Mouse (Mus musculus) liver, embryonic 15.5 days (tissue): ENCODE results near the gene Trim65. TPM values are rescaled to one million over a fixed set of nuclear protein-coding genes. Genes with fewer than 3 reads are reported as not detected.
A peak's percentile ranks its signal among the peaks of the same experiment; 100 is the strongest.

Experiments used
- ATAC-seq: fragments of 200-750 bp; cut with Nextera tagmentation; 2 replicates; pipeline ENCODE4 v1.8.0; 2017; ENCODE audit warnings: moderate number of reproducible peaks, mild to moderate bottlenecking, moderate library complexity; ENCODE audit not compliant: insufficient read depth
- H3K27ac ChIP-seq: fragments of 300-500 bp; sonication (generic); replicated peaks from 2 replicates; pipeline ENCODE4 v1.5.1; 2015; ENCODE audit warnings: mild to moderate bottlenecking, inconsistent platforms
- H3K27me3 ChIP-seq: fragments of 300-500 bp; sonication (generic); 2 replicates; pipeline ENCODE4 v1.6.1; 2015; ENCODE audit warnings: mild to moderate bottlenecking, inconsistent platforms
- H3K36me3 ChIP-seq: fragments of 300-500 bp; sonication (generic); replicated peaks from 2 replicates; pipeline ENCODE4 v1.6.1; 2015; ENCODE audit warnings: moderate library complexity, mild to moderate bottlenecking, inconsistent platforms
- H3K4me1 ChIP-seq: fragments of 300-500 bp; sonication (generic); replicated peaks from 2 replicates; pipeline ENCODE4 v1.6.1; 2015; ENCODE audit warnings: inconsistent platforms
- H3K4me2 ChIP-seq: fragments of 300-500 bp; sonication (generic); 2 replicates; pipeline ENCODE4 v1.6.1; 2015; ENCODE audit warnings: moderate library complexity, mild to moderate bottlenecking, inconsistent platforms
- H3K4me3 ChIP-seq: fragments of 300-500 bp; sonication (generic); replicated peaks from 2 replicates; pipeline ENCODE4 v1.5.1; 2015; ENCODE audit warnings: mild to moderate bottlenecking, inconsistent platforms
- H3K9ac ChIP-seq: fragments of 300-500 bp; sonication (generic); 2 replicates; pipeline ENCODE4 v1.6.1; 2015; ENCODE audit warnings: moderate library complexity, mild to moderate bottlenecking, inconsistent platforms
- H3K9me3 ChIP-seq: fragments of 300-500 bp; sonication (generic); replicated peaks from 2 replicates; pipeline ENCODE4 v1.6.1; 2016; ENCODE audit warnings: inconsistent platforms
- WGBS: fragments of 180-500 bp; shearing (Covaris S2); methylation state at CpG from one replicate; pipeline ENCODE4 v1.1.7; 2015; ENCODE audit warnings: mixed read lengths; ENCODE audit not compliant: insufficient replicate concordance; 5-methylcytosine and 5-hydroxymethylcytosine counted together
- polyA plus RNA-seq: library from polyadenylated mRNA; unstranded; fragments of >200 nt; fragmentation: Nextera tagmentation; extraction: Ambion mirVana; gene quantifications from 2 replicates; pipeline ENCODE4 v1.2.1, GENCODE M21; 2015

The Trim65 gene
- polyA plus RNA-seq, 1 experiment from 2014 or later = 1.2 TPM

DNA sequence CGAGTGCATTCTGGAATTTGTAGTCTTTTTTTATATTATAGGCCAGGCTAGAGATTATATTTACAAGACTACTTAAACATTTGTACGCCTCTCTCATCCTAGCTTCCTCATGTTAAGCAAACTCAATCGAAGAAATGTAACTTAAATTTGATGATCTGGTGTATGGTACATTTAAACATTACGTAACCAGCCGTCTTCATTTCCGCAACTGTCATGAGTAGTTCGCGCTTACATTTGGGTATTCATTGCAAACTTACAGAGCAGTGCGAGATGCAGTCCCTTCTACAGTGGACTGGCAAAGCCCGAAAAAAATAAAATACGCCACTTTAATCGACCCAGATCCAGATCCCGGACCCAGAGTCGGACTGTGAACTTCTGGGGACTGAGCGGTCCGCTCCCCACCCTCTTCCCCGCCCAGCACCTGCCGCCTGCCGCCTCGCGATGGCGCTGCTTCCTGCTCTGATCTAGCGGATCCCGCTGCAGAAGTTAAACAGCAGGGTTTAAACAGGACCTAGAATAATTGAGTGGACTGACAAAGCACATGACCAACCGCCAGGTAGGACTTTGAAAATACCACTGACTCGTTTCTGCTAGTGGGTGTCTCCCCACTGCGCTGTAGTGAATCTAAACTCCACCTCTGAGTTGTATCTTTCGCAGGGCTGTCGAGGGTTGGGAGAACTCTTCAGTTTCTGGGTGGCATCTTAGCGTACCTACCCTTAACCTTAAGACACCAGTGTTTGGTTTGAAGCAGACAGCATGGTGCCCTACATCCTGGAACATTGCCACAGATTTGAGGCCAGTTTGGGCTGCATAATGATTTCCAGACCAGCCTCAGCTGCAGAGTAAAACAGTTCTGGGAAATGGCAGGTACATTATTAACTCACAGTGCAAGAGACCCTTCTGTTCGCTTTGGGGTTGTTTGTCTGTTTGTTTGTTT, 43.5 kb downstream of the Trim65 start:
- H3K27me3 ChIP-seq = no peaks in the 10 kb centered on the region
- peaks cover 53% of the 10 kb centered on the region for H3K4me1 ChIP-seq
- 3% methylated on average over 31 of the region's 31 CpGs for WGBS

DNA sequence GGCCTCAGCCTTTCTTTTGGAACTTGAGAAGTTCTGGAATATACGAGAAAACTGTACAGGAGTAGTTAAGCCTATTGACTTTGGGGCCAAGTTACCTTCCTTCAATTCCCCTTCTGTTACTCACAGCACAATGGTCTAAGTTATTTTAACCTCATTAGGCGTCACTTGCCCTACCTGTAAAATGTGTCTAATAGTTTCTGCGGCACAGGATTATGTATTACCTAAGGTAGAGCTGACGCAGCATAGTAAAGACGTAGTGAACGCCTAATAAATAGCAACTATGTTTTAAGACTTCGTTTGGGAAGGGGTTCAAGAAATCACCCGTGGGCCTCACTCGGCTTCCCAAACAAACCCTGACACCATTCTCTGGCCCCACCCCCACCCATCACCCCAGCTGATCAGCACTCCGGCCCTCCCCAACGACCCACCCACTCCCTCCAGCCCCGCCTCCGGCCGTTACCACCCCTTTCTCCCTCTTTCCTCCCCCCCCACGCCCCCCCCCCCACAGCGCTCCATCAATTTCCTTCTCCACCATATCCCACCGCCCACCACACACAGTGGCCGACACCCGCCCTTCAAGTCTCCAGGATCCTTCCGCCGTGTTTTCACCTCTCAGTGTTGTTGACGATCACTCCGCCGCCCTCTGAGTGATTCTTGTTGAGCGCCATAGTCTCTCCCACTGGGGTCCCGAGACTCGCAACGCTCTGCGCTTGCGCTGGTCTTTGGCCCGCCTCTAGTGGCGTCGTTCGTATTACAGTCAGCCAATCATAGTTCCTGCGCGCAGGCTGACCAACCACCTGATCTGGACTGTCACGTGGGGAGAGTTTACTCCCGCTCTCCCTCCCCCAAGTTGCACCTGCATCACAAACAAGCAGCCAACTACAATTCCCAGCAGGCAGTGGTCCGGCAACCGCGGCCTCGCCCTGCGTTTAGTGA, 44.4 kb downstream of the Trim65 start, which contains the start of gene Wbp2:
TSS of gene Wbp2 (minus strand) at position 738 of the 936 bp plus-strand sequence.
- H3K4me2 ChIP-seq = peak within 1 kb of the TSS; percentile 78
- H3K36me3 ChIP-seq = peaks cover 40% of the 10 kb centered on the region
- H3K27me3 ChIP-seq = no peaks in the 10 kb centered on the region
- peak within 1 kb of the TSS; percentile 65 for H3K9ac ChIP-seq
- WGBS = 5% methylated on average over 42 of the region's 43 CpGs
- peak within 1 kb of the TSS; percentile 88 for H3K27ac ChIP-seq
- ATAC-seq = peak; percentile 92
- H3K9me3 ChIP-seq = no peaks in the 10 kb centered on the region
- peak within 1 kb of the TSS; percentile 65 for H3K4me3 ChIP-seq
- H3K4me1 ChIP-seq = peaks cover 62% of the 10 kb centered on the region

More for the DNA sequence above, 43.5 kb downstream of the Trim65 start:
- Histone ChIP-seq H3K4me2 (peak overlapping the region; percentile 78), H3K36me3 (peaks cover 30% of the 10 kb centered on the region), H3K4me3 (peak overlapping the region; percentile 65), H3K9ac (peak overlapping the region; percentile 65), H3K27ac (peak overlapping the region; percentile 87), H3K9me3 (no peaks in the 10 kb centered on the region)
- peak; percentile 79 for ATAC-seq

DNA sequence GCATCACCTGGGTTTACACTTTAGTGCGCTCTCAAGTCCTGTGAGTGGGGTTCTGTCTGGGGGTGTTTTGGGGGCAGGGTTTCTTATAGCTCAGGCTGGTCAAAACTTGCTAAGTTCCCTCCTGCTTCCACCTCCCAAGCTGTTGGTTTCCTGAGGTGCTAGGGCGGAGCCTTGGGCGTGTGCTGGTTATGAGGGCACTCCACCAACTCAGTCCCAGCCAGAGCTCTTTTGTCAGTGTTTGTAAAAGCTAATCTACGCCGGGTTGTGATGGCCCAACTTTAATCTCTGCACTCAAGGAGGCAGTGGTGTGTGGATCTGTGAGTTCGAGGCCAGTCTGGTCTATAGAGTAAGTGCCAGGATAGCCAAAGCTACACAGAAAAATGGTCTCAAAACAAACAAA, 46.8 kb downstream of the Trim65 start:
- 39% methylated on average over 6 of the region's 6 CpGs for WGBS
- Histone ChIP-seq H3K27me3 (no peaks in the 10 kb centered on the region), H3K4me1 (peaks cover 85% of the 10 kb centered on the region), H3K27ac (peak overlapping the region; percentile 88), H3K36me3 (peaks cover 63% of the 10 kb centered on the region), H3K4me3 (peak overlapping the region; percentile 65; the same call in 1 of the 2 replicates), H3K9ac (0 out of 2 replicates have a peak overlapping the region, but pooled peaks have one; percentile 16), H3K9me3 (no peaks in the 10 kb centered on the region), H3K4me2 (peak overlapping the region; percentile 78)
- ATAC-seq = no peak

DNA sequence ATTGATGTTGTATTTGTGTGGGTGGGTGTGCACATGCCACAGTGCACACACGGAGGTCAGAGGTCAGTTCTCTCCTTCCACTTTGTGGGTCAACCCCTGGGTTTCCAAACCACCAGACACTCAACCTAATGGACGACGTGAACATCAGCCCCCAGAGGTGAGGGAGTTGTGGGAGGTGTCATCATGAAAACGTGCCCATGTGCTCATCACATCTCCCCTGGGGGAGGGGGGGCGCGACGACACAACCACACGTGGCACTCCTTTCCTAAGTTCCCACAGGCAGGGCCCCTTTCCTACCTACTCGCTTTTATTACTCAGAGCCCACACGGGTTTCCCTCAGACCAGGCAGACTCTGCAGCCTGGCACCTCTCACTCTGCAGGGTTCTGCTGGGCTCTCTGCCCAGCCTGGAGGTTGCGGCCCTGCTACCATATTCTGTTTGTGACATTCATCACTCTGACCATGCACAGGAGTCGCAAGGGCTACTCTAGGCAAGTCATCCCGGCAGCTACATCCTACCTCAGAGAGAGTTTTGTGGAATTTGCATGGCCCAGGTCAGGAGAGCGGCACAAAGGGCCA, 47.7 kb downstream of the Trim65 start:
- H3K9ac ChIP-seq = no peak overlapping the region
- 84% methylated on average over 14 of the region's 14 CpGs for WGBS
- H3K36me3 ChIP-seq = peaks cover 70% of the 10 kb centered on the region
- no peak for ATAC-seq
- H3K4me1 ChIP-seq = peaks cover 86% of the 10 kb centered on the region
- H3K27ac ChIP-seq = peak overlapping the region; percentile 88
- H3K27me3 ChIP-seq = no peaks in the 10 kb centered on the region
- H3K4me3 ChIP-seq = peak overlapping the region; percentile 65; the same call in 1 of the 2 replicates
- no peak overlapping the region for H3K4me2 ChIP-seq
- no peaks in the 10 kb centered on the region for H3K9me3 ChIP-seq

DNA sequence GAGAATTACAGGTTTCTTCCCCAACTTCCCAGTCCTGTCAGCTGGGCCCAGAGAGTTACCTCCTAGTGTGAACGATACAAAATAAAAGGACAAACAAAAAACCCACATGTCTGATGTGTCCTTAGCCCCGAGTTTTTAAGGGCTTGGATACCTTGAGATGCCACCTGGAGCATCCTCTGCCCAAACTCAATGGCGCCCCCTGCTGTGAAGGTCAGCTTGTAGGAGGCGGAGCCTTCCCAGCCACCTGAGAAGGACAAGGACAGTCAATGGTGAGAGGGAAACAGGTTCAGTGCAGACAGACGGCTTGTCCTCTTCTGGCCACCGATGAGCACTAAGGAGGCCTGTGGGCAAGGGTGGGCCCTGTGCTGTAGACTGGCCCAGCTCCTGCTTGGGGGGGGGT, 49.8 kb downstream of the Trim65 start:
- Histone ChIP-seq H3K36me3 (peaks cover 70% of the 10 kb centered on the region), H3K4me3 (no peak overlapping the region), H3K9me3 (no peaks in the 10 kb centered on the region), H3K9ac (no peak overlapping the region), H3K4me2 (no peak overlapping the region), H3K27ac (peak overlapping the region; percentile 26; the same call in 1 of the 2 replicates), H3K4me1 (peaks cover 97% of the 10 kb centered on the region), H3K27me3 (no peaks in the 10 kb centered on the region)
- WGBS = 53% methylated on average over 6 of the region's 6 CpGs
- no peak for ATAC-seq

DNA sequence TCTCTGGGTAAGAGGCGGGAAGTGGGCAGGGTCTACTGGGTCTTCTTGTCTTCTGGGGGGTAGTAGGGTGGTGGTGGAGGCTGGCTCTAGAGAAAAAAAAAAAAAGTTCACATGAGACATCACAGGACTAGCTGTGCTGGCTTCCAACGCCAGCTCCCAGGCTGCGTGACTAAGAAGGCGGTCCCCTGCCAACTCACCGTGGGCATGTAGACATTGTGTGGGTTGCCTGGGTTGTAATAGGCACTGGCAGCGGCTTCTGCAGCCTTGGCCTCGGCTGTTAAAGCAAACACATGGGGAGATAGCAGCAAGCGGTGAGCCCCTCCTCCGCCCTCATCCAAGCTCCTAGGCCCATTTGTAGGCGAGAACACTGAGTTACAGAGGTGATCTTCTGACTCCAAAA, 51.4 kb downstream of the Trim65 start:
- H3K4me2 ChIP-seq = no peak overlapping the region; the same call in 1 of the 2 replicates
- H3K36me3 ChIP-seq = peaks cover 62% of the 10 kb centered on the region
- H3K9ac ChIP-seq = 0 out of 2 replicates have a peak overlapping the region, but pooled peaks have one; percentile 6
- peak overlapping the region; percentile 96 for H3K27ac ChIP-seq
- no peaks in the 10 kb centered on the region for H3K9me3 ChIP-seq
- H3K27me3 ChIP-seq = no peaks in the 10 kb centered on the region
- 57% methylated on average over 10 of the region's 10 CpGs for whole genome bisulfite sequencing
- no peak overlapping the region for H3K4me3 ChIP-seq
- H3K4me1 ChIP-seq = peaks cover 94% of the 10 kb centered on the region
- ATAC-seq = no peak

DNA sequence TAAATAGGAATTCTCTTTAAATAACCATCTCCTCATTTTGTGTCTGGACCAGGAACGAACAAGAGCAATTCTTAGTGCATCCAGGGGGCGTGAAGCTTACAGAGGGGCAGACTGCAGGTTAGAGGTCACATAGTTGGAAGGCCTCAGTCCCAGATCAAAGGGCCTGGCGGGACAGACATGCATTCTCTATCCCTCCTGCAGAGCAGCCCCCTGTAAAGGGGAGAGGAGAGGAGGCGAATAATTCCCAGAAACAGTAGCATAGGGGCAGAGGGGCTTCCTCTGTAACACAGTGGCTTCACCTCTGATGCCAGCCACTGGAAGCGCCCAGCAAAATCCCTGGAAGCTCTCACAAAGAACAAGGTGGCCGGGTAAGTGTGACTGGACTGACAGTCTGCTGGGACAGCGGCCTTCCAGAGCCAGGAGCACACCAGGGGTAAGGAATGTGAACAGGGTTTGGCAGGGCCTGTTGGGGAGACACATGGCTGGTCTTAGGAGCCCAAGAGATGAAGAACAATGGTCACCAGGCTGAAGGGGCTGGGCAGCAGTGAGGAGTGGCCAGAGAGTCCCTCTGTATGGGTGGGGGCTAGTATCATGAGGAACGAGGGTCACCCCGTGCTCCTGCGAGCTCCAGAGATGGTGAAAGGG, 52.1 kb downstream of the Trim65 start:
- Histone ChIP-seq H3K36me3 (peaks cover 55% of the 10 kb centered on the region), H3K4me3 (0 out of 2 replicates have a peak overlapping the region, but pooled peaks have one; percentile 2), H3K4me1 (peaks cover 94% of the 10 kb centered on the region), H3K27ac (peak overlapping the region; percentile 96), H3K9me3 (no peaks in the 10 kb centered on the region), H3K27me3 (no peaks in the 10 kb centered on the region), H3K4me2 (peak overlapping the region; percentile 88), H3K9ac (peak overlapping the region; percentile 85; the same call in 1 of the 2 replicates)
- 59% methylated on average over 10 of the region's 10 CpGs for WGBS
- no peak for ATAC-seq

DNA sequence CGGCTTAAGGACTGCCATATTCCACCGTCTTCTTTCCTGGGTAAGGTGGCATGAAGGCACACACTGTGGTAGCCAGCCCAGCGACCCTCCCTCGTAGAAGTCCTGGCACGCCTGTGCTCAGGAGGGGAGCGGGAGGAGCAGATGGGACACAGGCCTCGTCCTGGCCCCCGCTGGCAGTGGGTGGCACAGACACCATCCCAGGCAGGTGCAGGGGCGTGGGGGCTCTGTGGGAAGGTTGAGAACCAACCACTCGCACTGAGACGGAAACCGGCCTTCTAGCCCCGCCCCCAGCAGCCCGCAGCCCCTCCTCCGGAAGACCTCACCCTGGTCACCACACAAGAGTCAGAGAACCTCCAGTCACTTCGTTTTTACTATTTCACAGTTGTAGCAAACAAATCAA, 52.7 kb downstream of the Trim65 start:
- WGBS = 7% methylated on average over 16 of the region's 16 CpGs
- Histone ChIP-seq H3K9ac (peak overlapping the region; percentile 85), H3K27ac (peak overlapping the region; percentile 96), H3K4me3 (peak overlapping the region; percentile 68), H3K36me3 (peaks cover 49% of the 10 kb centered on the region), H3K27me3 (no peaks in the 10 kb centered on the region), H3K4me1 (peaks cover 89% of the 10 kb centered on the region), H3K9me3 (no peaks in the 10 kb centered on the region), H3K4me2 (peak overlapping the region; percentile 88)
- peak; percentile 13 for ATAC-seq

DNA sequence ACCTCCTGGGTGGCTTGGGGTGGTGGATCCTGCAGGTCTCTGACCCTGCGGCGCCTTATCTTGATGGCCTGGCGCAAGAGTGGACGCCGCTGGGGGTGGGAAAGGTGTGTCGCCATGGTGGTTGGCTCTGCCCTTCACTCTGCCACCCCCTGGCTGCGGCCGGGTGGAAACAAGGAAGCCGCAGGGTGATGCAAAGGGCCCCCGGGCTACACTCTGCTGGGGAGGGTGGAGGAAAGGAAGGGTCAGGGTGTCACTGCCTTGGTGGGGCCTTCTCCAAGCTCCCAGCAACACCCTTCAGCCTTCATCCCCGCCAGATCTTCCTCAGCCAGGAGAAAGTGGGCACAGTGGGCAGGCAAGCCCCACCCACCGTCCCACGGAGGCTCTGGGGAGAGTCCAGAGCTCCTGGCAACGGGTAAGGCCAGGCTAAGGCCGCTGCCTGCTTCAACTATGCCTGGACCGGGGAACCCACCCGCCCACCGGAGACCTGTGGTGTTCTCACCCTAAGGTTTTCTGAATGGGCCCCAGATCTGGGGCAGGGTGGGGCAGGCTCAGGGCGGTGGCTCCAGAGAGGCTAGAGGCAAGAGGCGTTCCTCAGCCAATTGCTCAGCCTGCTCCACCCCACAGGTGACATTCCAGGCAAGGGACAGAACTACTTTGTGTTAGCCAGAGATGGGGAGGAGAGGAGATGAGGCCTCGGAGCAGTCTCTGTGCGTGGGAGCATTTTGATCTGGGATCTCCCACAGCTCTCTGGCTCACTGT, 53.3 kb downstream of the Trim65 start, which contains the start of gene Unc13d:
TSS of gene Unc13d (minus strand) at position 516 of the 759 bp plus-strand sequence.
- Histone ChIP-seq H3K4me1 (peaks cover 85% of the 10 kb centered on the region), H3K4me2 (peak within 1 kb of the TSS; percentile 88), H3K36me3 (peaks cover 50% of the 10 kb centered on the region), H3K9me3 (no peaks in the 10 kb centered on the region), H3K4me3 (peak within 1 kb of the TSS; percentile 68), H3K27me3 (no peaks in the 10 kb centered on the region), H3K9ac (peak within 1 kb of the TSS; percentile 85), H3K27ac (peak within 1 kb of the TSS; percentile 96)
- WGBS = 14% methylated on average over 22 of the region's 22 CpGs
- peak; percentile 89 for ATAC-seq
